Mouse (Mus musculus) 3134 (cell line): ENCODE data around the gene Rcl1.

Source experiments
- DNase-seq: peaks from one replicate; pipeline ENCODE4 v3.0.0-alpha.2; 2011; ENCODE audit warnings: low spot score; ENCODE audit not compliant: insufficient read length; ENCODE audit errors: extremely low read depth

The Rcl1 gene

GRCm38 (mm10) chr19:29100874-29101542 lies at the start of gene Rcl1:
Gene Rcl1, plus strand, starts transcription at chr19:29101375.
- peak; percentile 99 for DNase-seq

GRCm38 (mm10) chr19:29052786-29053185 lies 48.4 kb upstream of the Rcl1 start:
- DNase-seq, result no peak

GRCm38 (mm10) chr19:29054594-29054993 lies 46.6 kb upstream of the Rcl1 start:
- no peak for DNase-seq

- peak; percentile 58 for DNase-seq
These were observed 45.7 kb upstream of the Rcl1 start for GRCm38 (mm10) chr19:29055469-29055868.

GRCm38 (mm10) chr19:29058741-29059140 lies 42.4 kb upstream of the Rcl1 start:
- DNase-seq, result no peak

- no peak for DNase-seq
These were observed 41.5 kb upstream of the Rcl1 start for GRCm38 (mm10) chr19:29059688-29060087.

- no peak for DNase-seq
These were observed 40.9 kb upstream of the Rcl1 start for GRCm38 (mm10) chr19:29060299-29060698.

- no peak for DNase-seq
These were observed 38.2 kb upstream of the Rcl1 start for GRCm38 (mm10) chr19:29063009-29063408.

GRCm38 (mm10) chr19:29063577-29064363 lies 37.4 kb upstream of the Rcl1 start:
- peak; percentile 76 for DNase-seq

GRCm38 (mm10) chr19:29064451-29065102 lies 36.6 kb upstream of the Rcl1 start:
- peak; percentile 63 for DNase-seq

- DNase-seq, result no peak
These were observed 34.1 kb upstream of the Rcl1 start for GRCm38 (mm10) chr19:29066981-29067471.

GRCm38 (mm10) chr19:29069195-29069594 lies 32.0 kb upstream of the Rcl1 start:
- DNase-seq, result no peak

- no peak for DNase-seq
These were observed 26.4 kb upstream of the Rcl1 start for GRCm38 (mm10) chr19:29074802-29075201.

GRCm38 (mm10) chr19:29088628-29089027 lies 12.5 kb upstream of the Rcl1 start:
- no peak for DNase-seq

GRCm38 (mm10) chr19:29092194-29092593 lies 9.0 kb upstream of the Rcl1 start:
- no peak for DNase-seq

GRCm38 (mm10) chr19:29099106-29099505 lies 2.1 kb upstream of the Rcl1 start:
- no peak for DNase-seq

- DNase-seq, result no peak
These were observed 1.6 kb upstream of the Rcl1 start for GRCm38 (mm10) chr19:29099596-29099995.

- no peak for DNase-seq
These were observed 914 bp upstream of the Rcl1 start for GRCm38 (mm10) chr19:29100261-29100660.

- no peak for DNase-seq
These were observed 416 bp downstream of the Rcl1 start for GRCm38 (mm10) chr19:29101591-29101990.

- DNase-seq, result no peak
These were observed 923 bp downstream of the Rcl1 start for GRCm38 (mm10) chr19:29102098-29102497.

GRCm38 (mm10) chr19:29105816-29106215 lies 4.6 kb downstream of the Rcl1 start:
- no peak for DNase-seq
